Mouse (Mus musculus) gastrocnemius, postnatal 10 days (tissue): Measurements from ENCODE around the gene Zfp600. TPM values are rescaled to one million over a fixed set of nuclear protein-coding genes. Genes with fewer than 3 reads are reported as not detected.
"Not testable (repeated sequence)": the region's sequence is repeated elsewhere in the genome, so short reads cannot be mapped to it uniquely, and the experiment has no call there.

Source experiments
- DNase-seq: peaks from one replicate; pipeline ENCODE4 v3.0.0; 2021; ENCODE audit warnings: mixed read lengths
- long read RNA-seq, 2 experiments: library from polyadenylated mRNA; stranded (forward); transcript quantifications; one replicate each; pipeline ENCODE4 v2.0.0; 2021
- total RNA-seq, 2 experiments: library from RNA; stranded (reverse); gene quantifications; 2 replicates each; pipeline ENCODE4 v1.2.3; 2021

The Zfp600 gene
- total RNA-seq, result under 1 TPM in 1 of 2 experiments, not detected in 1; 0.29 TPM
- long read RNA-seq, experiment 1, result 0 reads
- long read RNA-seq, experiment 2, result 0 reads

DNA sequence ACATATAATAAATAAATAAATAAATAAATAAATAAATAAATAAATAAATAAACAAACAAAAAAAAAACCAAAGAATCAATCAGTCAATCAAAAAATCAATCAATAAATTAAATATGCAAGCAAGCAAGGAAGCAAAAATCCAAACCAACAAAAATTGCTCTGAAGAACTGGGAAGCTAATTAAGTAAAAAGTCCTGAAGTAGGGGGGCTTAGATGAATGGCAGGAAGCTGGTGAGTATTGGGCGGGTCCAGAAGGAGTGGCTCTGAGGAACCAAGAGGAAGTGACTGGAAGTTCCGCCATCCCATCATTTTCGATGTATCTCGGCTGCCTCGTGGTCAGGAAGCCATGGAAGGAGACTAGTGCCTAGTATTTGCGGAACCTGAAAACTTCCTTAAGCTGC is at the start of gene Zfp600:
TSS of gene Zfp600 (plus strand) at position 301 of the 400 bp plus-strand sequence.
- not testable (repeated sequence) for DNase-seq

- DNase-seq, result not testable (repeated sequence)
Measured at GRCm38 (mm10) chr4:146162893-146163292, 6.3 kb downstream of the Zfp600 start.

DNA sequence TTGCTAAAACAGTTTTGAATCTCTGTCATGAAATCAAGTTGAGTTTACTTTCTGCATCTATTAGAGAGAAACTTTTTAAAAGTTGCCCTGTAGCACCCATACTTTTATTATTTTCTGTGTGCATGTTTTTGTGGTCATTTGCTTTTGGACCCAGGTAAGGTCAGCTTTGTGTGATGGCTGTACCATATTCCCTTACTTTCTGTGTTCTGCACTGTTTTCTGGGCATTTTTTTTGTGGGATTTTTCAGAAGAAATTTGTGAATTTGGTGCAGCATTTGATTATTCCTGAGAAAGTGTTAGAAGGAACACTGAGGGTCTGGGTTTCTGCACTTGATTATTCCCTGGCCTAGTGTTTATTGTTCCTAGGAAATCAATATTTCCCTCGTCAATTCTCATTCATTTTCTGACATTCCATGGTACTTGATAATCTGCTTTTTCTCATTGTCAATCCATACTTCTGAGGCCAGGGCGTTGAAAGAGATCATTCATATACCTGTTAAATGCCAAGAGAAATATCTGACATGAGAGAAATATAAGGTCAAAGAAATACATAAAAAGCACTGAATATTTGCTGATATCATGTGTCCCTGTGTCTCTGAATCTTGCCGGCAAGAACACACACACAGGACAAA is 10.7 kb downstream of the Zfp600 start:
- not testable (repeated sequence) for DNase-seq

DNA sequence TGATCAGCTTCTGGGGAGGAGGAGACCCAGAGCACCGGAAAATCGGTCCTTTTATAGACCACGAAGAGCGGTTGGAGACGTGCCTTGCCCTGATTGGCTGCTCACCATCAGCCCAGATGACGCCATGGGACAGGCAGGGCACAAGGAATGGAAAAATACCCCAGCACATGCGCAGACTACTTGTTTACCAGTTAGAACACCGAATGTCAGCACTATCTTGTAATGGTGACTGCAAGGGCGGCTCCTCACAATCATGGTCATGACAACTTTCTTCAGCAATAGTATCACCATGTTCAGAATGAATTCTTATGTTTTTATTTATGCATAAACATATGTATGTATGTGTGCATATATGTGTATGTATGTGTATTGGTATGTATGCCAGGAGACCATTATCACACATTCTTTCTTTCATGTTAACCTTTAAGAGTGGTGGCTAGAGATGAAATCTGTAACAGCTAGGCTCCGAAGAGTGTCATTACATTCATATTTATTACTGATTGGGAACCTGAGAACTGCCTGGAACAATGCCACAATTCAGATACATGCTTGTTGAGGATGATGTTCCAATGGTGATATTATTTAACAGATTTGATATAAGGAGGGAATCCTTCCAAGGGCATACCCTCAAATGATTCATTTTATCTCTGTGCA is 11.4 kb downstream of the Zfp600 start:
- peak; percentile 5 for DNase-seq

DNA sequence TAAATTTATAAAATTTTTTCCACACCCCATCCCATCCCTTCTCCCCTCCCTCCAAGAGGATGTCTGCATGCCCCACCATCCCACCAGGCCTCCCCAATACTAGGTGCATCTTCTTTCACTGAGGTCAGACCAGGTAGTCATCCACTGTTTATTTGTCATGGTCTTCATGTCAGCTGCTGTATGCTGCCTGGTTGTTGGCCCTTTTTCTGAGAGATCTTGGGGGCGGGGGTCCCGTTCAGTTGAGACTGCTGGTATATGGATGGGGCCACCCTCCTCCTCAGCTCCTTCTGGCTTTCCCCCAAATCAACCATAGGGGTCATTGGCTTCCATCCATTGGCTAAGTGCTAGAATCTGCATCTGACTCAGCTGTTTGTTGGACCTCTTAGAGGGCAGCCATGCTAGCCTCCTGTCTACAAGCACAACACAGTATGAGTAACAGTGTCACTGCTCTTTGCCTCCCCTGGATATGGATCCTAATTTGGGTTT is 12.1 kb downstream of the Zfp600 start:
- not testable (repeated sequence) for DNase-seq

DNA sequence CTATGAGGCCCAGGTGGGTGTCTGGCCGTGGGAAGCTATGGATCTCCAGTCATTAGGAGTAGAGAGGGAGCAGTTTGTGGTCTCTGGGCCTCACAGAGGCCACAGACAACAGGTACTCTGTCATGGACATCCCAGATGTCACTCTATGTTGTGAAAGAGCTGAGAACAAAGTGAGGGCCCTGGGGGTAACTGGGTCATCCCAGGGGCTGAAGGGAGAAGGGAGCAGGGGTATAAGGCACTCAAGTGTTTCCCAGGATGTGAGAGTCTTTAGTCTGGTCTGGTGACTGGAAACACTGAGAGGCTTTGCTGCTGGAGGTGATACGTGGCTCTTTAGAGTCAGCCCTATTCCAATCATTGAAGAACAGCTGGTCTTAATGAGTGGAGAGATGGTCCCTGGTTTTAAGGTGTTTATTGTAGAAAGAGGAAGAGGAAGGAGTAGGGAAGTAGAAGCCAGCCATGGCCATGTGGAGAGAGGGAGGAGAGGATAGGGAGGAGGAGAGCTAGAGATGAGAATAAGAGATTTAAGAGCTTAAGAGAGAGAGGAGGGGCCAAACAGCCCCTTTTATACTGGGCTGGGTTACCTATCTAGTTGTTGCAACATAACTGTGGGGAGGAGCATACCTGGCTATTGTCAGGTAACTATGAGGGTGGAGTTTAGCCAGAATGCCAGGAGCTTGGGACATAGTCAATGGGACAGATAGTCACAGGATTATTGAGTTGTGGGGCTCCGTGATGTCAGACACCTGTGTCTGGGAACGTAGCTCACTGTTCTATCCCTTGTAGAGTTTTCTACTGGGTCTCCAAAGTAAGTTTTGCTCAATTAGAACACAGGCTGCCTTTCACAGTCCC is 17.0 kb downstream of the Zfp600 start:
- DNase-seq, result peak; percentile 8

DNA sequence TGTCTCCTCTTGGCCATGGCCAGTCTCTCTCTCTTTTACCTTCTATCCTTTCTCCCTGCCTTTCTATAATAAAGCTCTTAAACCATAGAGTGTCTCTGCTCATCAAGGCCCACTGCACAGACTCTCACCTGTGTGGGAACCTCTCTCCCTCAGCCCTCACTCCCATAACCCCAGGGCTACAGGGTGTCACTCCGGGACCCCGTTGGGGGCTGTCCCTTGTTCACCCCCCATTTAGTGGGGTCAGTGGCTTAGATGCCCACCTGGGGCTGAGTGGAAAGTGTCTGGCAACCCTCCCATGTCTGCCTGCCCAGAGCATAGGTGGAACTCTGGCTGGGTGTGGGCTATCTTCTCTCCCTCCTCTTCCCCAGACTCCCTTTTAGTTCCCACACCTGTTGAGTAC is 47.7 kb downstream of the Zfp600 start:
- DNase-seq, result not testable (repeated sequence)

DNA sequence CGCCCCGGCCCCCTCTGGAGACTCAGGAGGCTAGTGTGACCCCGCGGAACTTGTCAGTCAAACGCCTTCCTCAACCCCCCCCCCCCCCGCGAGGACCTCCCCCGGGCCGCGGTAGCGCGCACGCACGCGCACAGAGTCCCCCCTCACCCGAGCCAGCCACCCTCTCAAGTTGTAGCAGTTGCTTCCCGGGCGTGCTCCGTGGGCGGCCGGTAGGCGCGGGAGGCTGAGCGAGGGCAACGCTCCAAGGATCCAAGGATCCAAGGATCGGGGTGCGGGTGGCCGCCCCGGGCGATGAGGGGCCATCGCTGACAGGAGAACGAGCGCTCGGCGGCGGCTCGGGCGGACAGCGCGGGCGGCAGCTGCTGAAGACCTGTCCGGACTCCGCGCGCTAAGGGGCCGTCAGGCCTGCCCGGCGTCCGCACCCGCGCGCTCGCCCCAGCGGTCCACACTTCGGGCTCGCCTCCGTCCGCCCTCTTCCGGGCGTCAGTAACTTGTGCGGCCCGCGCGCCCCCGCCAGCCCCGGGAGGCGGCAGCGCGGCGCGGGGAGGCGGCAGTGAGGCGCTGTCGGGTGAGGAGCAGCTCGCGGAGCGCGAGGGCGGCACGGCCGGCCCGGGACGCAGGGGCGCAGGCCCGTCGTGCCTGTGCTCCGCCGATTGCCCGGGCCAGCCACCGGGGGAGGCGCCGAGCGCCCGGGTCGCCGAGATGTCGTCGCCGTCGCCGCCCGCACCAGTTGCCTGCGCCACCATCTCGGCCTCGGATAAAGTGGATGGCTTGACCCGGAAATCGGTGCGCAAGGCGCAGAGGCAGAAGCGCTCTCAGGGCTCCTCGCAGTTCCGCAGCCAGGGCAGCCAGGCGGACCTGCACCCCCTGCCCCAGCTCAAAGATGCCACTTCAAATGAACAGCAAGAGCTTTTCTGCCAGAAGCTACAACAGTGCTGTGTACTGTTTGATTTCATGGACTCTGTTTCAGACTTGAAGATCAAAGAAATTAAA is 82.9 kb downstream of the Zfp600 start:
- DNase-seq, result not testable (repeated sequence)

- DNase-seq, result peak; percentile 2
Measured at GRCm38 (mm10) chr4:146242119-146242518, 85.5 kb downstream of the Zfp600 start.

Other genes starting within 250 kb of the Zfp600 start
- not detected for gene Zfp987, start 59.5 kb upstream of the Zfp600 start, total RNA-seq